Mouse (Mus musculus) G1E (cell line): Measurements from ENCODE around the gene Ciapin1.

Experiments
- CTCF ChIP-seq: IDR thresholded peaks from 2 replicates; pipeline ENCODE4 v1.5.1; 2012; ENCODE audit warnings: low read depth, low read length, inconsistent platforms, mixed read lengths
- TAL1 ChIP-seq: conservative IDR thresholded peaks from 2 replicates; pipeline ENCODE4 v1.6.1; 2012; ENCODE audit warnings: low read depth, low read length, inconsistent platforms, mixed read lengths

- TF ChIP-seq CTCF (no peak), TAL1 (no peak)
Measured at GRCm38 (mm10) chr8:94862487-94863220, 24.5 kb upstream of the Ciapin1 start.
